Mouse (Mus musculus) ovary, postnatal 14 days (tissue): Measurements from ENCODE around the gene Cdk9.

Experiments used
- DNase-seq: peaks from one replicate; pipeline ENCODE4 v3.0.0; 2022; ENCODE audit warnings: low spot score

Gene Cdk9

DNA sequence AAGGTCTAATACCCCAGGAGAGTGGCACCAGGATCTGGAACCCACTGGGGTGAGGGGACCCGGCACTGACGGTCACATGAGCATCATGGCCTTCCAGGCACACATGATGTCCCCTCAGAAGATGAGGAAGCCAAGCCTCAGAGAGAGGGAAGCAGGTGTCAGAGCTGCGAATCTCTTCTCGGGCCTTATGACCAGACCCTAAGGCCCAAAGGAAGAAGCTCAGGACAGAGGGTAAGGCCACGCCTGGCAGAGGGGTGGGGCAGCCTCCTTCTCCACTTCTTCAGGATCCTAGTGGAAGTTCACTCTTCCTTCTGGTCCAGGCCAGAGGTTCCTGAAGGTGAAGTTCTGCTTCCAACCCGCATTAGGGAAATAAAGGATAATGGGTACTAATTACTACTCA is 19.8 kb upstream of the Cdk9 start:
- no peak for DNase-seq

DNA sequence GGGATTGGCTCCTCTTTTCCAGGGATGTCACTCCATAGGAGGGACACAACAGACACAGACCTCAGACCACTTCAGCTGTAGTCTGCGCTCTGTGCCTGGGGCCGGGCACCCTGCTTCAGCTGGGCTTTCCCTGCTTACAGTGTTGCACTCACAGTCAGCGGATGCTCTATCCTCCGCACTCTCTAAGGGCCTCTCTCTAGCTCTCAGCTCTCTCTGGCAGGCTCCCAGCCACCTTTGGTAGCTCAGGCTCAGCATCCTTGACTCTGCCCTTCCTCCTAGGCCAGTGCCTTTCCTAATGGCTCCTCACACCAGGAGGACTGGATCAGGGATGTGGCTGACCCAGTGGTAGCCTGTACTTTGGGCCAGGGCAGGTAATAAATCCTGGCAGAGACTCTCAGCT is 19.0 kb upstream of the Cdk9 start:
- DNase-seq: no peak

DNA sequence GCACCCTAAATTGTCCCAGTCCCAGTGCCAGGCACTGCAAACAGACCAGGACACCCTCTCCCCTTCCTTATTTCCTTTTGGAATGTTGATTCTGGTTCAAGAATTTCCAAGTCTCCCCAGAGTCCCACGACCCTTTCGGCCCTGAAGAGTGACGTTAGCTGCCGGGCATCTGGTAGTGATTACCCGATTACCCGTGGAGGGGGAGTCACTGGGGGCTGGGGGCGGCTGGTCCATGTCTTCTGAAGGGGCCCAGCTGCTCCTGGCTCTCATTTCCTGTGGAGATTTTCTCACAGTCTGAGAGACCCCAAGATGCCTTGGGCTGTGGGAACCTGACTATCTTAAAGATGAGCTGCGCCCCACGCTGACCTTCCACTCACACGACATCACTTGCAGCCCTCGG is 18.0 kb upstream of the Cdk9 start:
- DNase-seq: no peak

DNA sequence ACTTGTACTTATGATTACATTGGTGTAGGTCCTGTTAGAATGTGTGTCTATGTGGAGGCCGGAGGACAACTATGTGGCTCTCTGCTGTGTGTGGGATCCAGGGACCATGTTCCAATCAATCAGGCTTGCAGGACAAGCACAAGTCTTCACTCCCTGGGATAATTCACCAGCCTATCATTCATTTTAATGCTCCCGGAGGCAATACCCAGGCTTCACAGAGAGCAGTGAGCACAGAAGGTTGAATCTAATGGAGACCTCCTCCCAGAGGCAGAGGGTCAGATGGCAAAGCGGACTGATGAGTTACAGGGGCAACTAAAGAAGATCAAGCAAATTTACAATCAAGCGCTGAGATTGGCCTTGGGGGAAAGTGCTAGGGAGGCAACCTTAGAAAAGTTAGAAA is 16.7 kb upstream of the Cdk9 start:
- DNase-seq: no peak

DNA sequence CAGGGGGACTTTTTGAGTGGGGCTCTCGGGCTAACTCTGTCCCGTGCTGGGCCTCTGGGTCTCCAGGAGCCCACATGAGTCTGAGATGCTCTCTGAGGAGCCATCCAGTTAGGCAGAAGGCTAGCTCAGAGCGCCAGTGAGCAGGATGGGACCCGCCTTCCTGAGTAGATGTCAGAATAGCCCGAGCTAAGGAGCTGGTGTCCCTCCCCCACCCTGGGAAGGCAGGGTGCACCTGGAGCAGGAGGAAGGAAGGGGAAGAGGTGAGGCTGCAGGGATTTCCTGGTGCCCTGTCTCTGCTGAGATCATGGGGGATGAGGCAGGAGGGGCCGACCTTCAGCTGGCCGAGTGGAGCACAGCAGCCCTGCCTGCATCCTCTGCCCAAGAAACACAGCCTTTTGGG is 15.6 kb upstream of the Cdk9 start:
- DNase-seq: no peak

DNA sequence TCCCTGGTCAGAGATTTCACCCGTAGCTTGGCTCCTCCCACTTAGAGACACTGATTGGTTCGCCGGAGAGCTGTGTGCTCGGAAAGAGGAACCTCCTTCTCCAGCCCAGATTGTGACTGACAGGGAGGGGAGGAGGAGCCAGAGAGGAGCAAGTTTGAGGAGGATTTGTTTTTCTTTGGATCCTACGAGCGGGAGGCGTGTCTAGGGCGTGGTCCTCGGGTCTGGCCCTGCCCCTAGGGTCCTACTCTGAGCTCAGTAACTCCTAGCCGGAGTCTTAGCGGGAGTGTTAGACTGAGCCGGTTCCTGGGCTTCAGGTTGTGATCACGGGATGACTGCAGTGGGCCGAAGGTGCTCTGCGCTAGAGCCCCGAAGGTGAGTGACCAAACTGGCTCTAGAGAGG is 14.6 kb upstream of the Cdk9 start:
- DNase-seq: peak; percentile 79

DNA sequence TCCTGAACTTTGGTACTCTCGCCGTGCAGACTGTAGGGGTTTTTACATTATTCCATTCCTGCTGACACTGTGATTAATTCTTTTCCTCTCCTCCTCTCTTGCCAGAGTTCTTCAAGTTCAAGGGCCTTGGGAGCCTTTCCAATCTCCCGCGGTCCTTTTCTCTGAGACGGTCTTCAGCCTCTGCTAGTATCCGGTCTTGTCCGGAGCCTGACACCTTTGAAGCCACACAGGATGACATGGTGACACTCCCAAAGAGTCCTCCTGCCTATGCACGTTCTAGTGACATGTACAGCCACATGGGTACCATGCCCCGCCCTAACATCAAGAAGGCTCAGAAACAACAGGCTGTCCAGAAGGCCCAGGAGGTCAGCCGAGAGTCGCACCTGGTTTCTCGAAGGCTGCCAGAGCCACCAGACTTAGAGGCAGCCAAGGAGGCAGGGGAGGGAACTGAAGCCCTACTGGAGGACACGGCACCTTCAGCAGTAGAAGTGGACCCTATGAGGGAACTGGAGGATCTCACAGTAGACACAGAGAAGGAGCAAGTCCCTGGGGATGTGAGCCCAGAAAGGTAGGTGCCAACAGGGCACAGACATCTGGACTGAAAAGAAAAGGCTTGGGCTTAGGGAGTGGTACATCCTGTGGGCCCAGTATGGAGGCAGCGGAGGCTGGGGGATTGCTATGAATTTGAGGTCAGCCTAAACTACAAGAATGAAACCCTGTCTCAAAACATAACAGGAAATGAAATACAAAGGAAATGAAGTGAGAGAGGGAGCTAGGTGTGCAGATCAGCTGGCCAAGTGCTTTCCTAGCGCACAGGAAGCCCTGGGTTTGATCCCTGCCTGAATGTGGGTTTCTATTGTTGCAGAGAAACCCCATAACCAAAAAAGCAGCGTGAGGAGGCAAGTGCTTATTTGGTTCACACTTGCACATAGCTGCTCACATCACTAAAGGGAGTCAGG is 12.2 kb upstream of the Cdk9 start:
- DNase-seq: no peak

DNA sequence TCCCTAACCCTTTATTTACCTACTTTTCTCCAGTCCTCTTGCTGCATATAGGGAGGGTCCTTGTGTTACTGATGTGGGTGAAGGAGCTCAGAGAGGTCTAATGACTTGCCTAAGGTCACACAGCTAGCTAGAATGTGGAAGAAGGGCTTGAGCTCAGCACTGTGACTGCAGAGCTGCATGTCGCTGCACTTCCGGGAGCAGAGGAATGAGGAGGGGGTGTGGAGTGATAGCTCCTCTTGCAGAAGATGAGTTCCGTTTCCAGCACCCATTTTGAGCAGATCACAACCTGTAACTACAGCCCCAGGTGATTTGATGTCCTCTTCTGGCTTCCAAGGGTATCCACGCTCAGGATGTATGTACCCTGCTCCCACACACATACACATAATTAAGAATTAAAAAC is 11.3 kb upstream of the Cdk9 start:
- DNase-seq: no peak

DNA sequence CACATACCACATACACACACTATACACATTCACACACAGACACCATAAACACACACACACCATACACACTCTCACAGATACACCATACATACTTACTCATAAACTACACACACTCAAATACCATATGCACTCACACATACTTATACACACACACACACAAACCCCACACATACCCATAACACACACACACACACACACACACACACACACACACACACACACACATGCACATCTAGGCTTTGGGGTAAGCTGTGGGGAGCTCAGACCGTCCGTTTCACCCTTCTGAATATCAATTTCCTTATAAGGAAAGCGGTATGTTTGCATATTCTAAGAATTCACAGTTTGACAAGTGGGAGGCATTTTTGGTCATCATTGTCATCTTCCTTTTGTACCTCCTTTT is 9.7 kb upstream of the Cdk9 start:
- DNase-seq: no peak

DNA sequence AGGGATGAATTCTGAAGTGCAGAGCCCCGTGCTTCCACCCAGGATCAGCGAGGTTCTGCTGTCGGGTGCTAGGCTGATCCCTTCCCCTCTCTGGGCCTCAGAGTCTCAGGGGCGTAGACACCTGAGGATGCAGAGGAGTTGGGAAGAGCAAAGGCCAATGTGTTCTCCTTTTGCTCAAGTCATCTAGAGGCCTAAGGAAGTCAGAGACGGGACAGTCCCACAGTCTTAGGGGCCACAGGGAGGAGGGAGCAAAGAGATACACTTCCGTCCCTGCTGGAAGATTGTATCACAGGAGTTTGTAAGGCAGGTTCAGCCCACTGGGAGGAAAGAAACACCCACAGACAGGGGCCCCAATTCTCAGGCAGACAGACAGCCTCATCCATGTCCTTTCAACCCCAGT is 9.2 kb upstream of the Cdk9 start:
- DNase-seq: no peak

DNA sequence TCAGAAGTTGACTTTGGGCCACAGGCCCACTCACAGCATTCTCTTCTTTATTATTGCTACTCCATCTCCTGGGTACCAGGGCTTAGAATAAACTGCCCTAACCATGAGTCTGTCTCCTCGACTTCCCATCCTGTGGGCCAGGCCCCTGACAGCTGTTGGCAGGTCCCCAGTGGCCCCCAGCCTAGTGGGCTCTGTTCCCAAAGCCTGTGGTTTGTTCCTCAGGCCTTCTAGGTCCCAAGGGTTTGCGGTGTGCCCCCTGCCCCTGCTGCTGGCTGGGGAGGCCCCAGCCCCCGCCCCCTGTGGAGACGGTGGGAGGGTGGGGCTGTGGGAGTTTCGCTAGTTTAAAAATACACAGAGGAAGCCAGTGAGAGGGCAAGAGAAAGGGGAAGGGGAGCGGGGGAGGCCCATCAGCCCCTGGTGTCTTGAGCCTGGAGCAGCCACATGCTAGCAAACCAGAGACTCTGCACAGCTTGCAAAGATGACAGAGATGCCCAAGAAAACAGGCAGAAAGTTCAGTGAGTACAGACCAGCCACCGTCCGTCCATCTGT is 7.9 kb upstream of the Cdk9 start, which contains the start of gene Sh2d3c:
Gene Sh2d3c, plus strand, starts transcription at position 375 of the 549 bp plus-strand sequence.
- DNase-seq: no peak

DNA sequence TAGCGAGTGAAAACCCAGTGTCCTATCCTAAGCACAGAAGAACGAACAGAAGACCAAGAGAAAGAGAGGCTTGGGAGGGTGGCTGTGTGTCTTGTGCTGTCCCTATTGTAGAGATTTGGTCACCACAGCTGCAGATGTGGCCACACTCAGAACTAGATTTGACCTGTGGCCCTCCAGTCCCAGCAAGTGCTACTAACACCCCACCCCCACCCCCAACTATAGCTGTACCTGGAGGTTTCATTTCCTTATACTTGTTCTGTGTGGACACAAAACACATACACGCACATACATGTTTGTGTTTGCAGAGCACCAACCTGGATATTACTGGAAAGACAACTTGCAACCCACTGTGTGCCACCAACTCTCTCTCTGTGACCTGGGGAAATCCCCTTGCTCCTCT is 7.2 kb upstream of the Cdk9 start:
- DNase-seq: no peak

DNA sequence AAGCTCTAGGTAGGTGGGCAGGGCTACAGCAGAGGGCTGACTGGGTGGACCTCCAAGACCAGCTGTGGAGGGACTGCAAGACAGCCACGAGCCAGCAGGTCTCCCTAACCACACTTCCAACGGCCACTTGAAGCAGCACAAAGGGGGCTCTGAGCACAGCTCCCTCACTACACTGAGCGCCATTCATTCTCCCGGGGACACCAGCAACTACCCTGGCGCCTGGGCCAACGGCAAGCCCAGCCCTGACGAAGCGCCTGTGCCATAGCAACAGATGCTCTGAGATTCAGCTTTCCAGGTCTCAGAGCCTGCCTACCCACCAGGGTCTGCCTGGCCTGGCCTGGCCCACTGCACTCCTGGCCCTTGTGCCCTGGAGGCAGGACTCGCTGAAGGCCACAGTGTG is 5.9 kb upstream of the Cdk9 start:
- no peak for DNase-seq

DNA sequence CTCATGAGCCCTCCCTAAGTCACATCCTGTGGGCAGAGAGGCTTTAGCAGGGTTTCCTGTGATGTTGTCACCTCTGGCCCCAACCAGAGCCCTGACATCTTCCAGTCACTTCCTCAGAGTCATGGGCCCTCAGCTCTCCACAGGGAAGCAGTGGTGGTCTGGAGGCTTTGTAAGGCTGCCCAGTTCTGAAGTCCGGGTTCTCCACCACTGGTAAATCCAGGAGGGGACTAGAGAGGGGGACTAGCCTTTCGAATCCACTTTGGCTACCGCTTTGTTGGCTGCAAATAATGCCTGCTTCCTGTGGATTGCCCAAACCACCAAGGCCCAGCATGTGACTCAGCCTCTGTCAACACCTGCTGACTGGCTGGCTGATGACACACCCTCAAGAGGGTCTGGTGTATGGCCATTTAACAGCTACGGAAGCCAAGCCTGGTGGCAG is 2.1 kb upstream of the Cdk9 start:
- no peak for DNase-seq

DNA sequence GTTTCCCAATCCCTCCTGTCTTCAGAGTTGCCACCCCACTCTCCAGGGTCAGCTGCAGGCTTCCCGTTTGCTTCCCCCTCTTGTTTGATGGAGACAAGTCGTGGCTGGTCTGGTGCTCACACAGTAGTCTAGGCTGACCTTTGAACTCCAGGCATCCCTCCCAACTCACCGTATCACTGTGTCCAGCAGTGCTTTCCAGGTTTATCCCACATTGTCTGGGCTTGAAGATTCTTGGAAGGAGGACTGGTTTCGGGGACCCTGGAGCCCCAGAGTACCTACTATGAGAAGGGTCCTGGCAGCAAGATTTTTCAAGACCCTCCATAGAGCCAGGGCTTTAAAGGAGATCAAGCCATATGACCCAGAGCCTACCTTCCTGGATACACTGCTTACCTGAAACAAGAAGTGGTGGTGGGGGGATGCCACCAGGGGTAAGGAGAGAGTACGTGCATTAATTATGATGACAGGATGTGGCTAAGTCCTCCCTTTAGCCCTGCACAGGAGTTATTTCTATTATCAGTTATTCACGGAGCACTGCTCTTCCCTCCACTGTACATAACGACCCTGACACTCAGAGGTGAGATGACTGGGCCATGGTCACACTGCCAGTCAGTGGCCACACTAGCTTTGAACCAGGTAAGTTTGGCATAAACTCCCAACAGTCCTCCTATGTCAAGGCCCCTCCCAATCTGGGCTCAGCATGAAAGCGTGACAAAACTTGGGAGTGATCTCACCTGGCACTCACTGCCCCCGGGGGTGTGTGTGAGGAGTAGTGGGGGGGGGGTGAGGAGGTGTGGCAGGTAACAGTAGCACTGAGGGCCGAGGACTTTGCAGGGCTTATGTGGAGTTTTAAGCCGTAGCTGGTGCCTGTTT is 1.5 kb upstream of the Cdk9 start:
- no peak for DNase-seq

DNA sequence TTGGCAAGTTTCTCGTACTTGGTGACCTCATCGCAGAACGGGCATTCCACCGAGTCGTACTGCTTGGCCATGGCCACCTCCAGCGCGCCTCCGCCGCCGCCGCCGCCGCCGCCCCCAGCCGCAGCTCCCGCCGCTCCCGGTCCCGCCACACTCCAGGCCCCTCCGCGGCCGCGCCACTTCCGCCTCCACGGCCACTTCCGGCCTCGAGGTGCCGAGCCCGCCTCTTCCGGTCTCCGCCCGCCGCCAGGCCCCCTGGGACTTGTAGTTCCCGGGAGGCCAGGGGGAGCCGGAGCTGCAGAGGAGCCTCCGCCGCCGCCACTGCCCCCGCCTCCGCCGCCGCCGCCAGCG is 316 bp downstream of the Cdk9 start:
- peak; percentile 89 for DNase-seq

DNA sequence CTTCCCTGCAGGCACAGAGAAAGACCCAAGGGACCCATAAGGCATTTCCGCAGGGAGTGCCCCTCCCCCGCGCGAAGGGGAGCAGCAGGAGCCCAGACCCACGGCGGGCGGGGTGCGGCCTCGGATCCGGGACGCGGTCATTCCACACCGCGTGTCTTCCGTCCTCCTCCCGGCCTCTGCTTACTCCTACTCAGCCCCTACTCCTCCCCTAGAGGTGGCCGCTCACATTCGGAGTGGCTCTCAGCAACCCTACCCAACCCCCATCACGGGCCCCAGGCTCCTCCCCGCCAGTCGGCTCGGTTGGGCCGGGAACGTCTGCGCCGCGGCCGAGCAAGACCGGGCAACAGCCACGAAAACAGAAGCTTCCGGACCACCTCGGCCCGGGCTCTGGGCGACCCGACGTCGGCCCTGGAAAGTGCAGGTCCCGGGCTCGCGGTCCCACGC is 746 bp downstream of the Cdk9 start:
- peak; percentile 57 for DNase-seq

DNA sequence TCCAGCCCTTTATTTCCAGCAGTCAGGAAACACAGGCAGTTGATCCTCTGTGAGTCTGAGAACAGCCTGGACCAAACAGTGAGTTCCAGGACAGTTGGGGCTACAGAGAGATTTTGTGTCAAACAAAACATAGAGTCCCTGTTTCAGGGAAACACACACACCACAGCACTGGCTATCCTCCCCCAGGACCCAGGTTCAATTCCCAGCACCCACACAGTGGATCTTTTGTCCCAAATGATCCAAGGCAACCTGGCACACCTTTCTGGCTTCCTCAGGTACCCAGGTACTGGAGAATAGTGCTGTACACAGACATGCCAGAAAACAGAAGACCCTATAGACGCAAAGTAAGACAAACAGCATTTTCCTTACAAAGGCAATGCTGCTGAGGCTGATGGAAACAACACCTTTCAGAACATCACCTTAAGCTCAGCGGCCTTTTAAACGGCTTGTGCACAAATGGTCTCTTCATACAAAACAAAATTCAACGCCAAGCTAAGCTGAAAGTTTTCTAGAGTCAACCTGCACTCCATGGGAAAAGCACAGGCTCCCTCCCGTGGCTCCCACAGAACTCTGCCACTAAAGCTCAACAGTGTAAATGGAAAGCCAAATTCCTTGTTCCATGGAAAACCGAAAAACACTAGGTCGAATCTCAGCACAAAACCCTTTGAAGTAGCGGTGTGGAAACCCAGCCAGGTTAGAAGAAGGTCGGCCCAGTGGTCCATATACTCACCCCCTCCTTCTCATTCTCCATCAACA is 1.4 kb downstream of the Cdk9 start:
- DNase-seq: no peak

DNA sequence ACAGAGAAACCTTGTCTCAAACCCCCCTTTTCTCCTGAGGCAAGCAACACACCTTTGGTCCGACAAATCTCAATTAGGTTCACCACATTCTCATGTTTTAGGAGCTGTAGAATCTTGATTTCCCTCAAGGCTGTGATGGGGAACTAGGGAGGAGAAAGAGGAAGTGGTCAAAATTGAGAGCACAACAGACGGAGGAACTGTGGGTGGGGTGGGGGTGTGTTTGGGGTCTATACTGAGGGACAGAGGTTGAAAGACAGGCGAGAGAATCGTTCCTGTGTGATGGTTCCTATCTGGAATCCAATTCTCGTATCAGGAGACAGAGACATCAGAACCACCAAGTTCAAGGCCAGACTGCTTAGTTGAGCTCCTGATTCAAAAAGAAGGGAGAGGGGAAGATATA is 2.5 kb downstream of the Cdk9 start:
- DNase-seq: no peak

DNA sequence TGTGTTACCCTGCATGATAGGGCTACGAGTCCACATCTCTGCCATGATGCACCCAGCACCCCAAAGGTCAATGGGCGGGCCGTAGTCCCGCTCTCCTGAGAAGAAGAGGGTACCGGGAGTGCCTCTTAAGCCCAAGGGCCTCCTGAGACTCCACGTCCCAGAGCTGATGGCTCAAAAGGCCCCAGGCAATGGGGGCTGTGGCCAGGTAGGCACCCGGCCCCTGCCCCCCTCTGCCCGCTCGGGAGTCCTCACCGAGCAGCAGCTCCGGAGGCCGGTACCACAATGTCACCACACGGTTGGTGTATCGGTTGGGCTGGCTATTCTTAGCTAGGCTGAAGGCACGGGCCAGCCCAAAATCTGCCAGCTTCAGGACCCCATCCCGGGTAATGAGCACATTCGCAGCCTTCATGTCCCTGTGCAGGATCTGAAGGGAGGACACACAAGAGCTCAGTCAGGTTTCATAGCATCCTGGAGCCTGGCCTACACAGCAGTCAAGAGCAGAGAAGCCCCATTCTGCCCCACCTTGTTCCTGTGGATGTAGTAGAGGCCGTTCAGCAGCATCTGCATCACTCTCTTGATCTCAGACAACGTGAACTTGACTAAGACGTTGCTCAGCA is 3.2 kb downstream of the Cdk9 start:
- DNase-seq: no peak

DNA sequence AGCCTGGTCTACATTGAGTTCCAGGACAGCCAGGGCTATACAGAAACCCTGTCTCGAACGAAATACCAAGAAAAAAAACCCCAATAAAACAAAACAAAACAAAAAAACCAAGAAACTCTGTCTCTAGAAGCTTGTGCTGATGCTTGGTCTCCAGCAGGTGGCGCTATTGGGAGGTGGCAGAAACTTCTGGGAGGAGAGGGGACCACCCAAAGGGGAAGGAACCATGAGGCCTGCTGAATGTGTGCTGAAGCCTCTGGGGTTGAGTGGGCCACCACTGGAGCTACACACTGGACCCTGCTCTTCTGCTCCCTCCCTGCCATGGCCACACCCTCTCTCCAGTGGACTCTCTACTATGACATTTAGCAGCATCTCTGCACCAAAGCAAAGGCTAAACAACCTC is 4.2 kb downstream of the Cdk9 start:
- DNase-seq: peak; percentile 57

DNA sequence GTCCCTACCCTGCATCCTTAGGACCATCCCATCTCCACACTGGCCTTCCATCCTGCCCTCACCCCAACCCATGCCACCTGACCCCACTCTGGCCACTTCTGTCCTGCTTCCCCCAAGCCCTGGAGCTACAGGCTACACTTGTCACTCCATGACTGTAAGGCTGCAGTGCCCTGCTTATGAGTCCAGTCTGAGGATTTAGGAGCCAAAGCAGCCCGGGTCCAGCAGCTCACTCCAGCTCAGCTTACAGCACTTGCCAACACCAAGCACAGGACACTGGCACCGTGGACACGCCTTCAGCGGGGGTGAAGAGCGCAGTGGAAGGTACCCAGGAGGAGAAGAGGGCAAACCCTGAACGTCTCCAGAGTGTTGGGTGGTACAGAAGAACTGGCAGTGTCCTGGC is 5.9 kb downstream of the Cdk9 start:
- DNase-seq: no peak
